Mouse (Mus musculus) neutrophil, adult 5-6 weeks (primary cell): ENCODE measurements at regions not wholly inside any gene's neighbourhood (a gene's known extent, or its start where the extent isn't known, plus 50 kb on each side); places are given as distances from the start of the nearest gene placed in this dataset.

Experiments used
- ATAC-seq: fragments of 151-379, 151-347 bp; 2 replicates; pipeline ENCODE4 v1.8.0; 2017; ENCODE audit warnings: mild to moderate bottlenecking, moderate TSS enrichment; ENCODE audit not compliant: insufficient number of reproducible peaks, poor library complexity, low FRiP score, severe bottlenecking; ENCODE audit errors: extremely low read depth

GRCm38 (mm10) chr13:32649982-32650381, 133.8 kb downstream of the Mylk4 start:
- no peak for ATAC-seq

- no peak for ATAC-seq
Measured at GRCm38 (mm10) chr13:32643030-32643750, 140.6 kb downstream of the Mylk4 start.

GRCm38 (mm10) chr13:32640941-32641340, 142.8 kb downstream of the Mylk4 start:
- no peak for ATAC-seq

GRCm38 (mm10) chr13:32630122-32630732, 153.5 kb downstream of the Mylk4 start:
- no peak for ATAC-seq

GRCm38 (mm10) chr13:32613916-32614315, 169.8 kb downstream of the Mylk4 start:
- no peak for ATAC-seq

- ATAC-seq = peak; percentile 81
Measured at GRCm38 (mm10) chr13:32611551-32612295, 172.0 kb downstream of the Mylk4 start.

- no peak for ATAC-seq
Measured at GRCm38 (mm10) chr13:32610970-32611369, 172.8 kb downstream of the Mylk4 start.

- ATAC-seq = no peak
Measured at GRCm38 (mm10) chr13:32608413-32608812, 175.3 kb downstream of the Mylk4 start.

- no peak for ATAC-seq
Measured at GRCm38 (mm10) chr13:32603925-32604590, 179.7 kb downstream of the Mylk4 start.

GRCm38 (mm10) chr13:32601315-32601714, 182.4 kb downstream of the Mylk4 start:
- no peak for ATAC-seq

- ATAC-seq = no peak
Measured at GRCm38 (mm10) chr13:32593611-32594010, 190.1 kb downstream of the Mylk4 start.

GRCm38 (mm10) chr13:32593131-32593530, 190.6 kb downstream of the Mylk4 start:
- ATAC-seq = no peak

- no peak for ATAC-seq
Measured at GRCm38 (mm10) chr13:32581598-32581997, 202.2 kb downstream of the Mylk4 start.

- ATAC-seq = no peak
Measured at GRCm38 (mm10) chr13:32567850-32568249, 215.9 kb downstream of the Mylk4 start.

- no peak for ATAC-seq
Measured at GRCm38 (mm10) chr13:32560666-32561065, 222.1 kb upstream of the Gmds start.

GRCm38 (mm10) chr13:32556396-32556795, 217.9 kb upstream of the Gmds start:
- no peak for ATAC-seq

GRCm38 (mm10) chr13:32555064-32555463, 216.5 kb upstream of the Gmds start:
- no peak for ATAC-seq

GRCm38 (mm10) chr13:32554601-32555000, 216.1 kb upstream of the Gmds start:
- ATAC-seq = no peak

GRCm38 (mm10) chr13:32553136-32553535, 214.6 kb upstream of the Gmds start:
- no peak for ATAC-seq
